Mouse (Mus musculus) kidney, postnatal 0 days (tissue): ENCODE measurements around the gene Rpl15. TPM values are rescaled to one million over a fixed set of nuclear protein-coding genes. Genes with fewer than 3 reads are reported as not detected.

Source experiments
- ATAC-seq: fragments of 200-750 bp; cut with Nextera tagmentation; replicated peaks from 2 replicates; pipeline ENCODE4 v1.8.0; 2017; ENCODE audit warnings: low read depth, moderate number of reproducible peaks, moderate TSS enrichment, moderate library complexity; ENCODE audit not compliant: low FRiP score
- DNase-seq: peaks from one replicate; pipeline ENCODE4 v3.0.0-alpha.2; 2016; ENCODE audit warnings: low spot score
- H3K27ac ChIP-seq: fragments of 300-500 bp; sonication (generic); 2 replicates; pipeline ENCODE4 v1.5.1; 2014; ENCODE audit warnings: mild to moderate bottlenecking
- H3K27me3 ChIP-seq: fragments of 300-500 bp; sonication (generic); 2 replicates; pipeline ENCODE4 v1.6.1; 2014; ENCODE audit warnings: low read length, mixed read lengths; ENCODE audit not compliant: insufficient read depth
- H3K36me3 ChIP-seq: fragments of 300-500 bp; sonication (generic); 2 replicates; pipeline ENCODE4 v1.6.1; 2014; ENCODE audit warnings: low read length, mixed read lengths; ENCODE audit not compliant: insufficient read depth
- H3K4me1 ChIP-seq: fragments of 300-500 bp; sonication (generic); replicated peaks from 2 replicates; pipeline ENCODE4 v1.6.1; 2014; ENCODE audit warnings: antibody characterized with exemption, low read length, mixed read lengths; ENCODE audit not compliant: insufficient read depth
- H3K4me2 ChIP-seq: fragments of 300-500 bp; sonication (generic); 2 replicates; pipeline ENCODE4 v1.6.1; 2014; ENCODE audit warnings: mild to moderate bottlenecking, low read length, moderate library complexity, mixed read lengths
- H3K4me3 ChIP-seq: fragments of 300-500 bp; sonication (generic); replicated peaks from 2 replicates; pipeline ENCODE4 v1.5.1; 2014; ENCODE audit warnings: low read depth, low read length
- H3K9ac ChIP-seq: fragments of 300-500 bp; sonication (generic); 2 replicates; pipeline ENCODE4 v1.6.1; 2014; ENCODE audit warnings: low read depth, low read length
- H3K9me3 ChIP-seq: fragments of 300-500 bp; sonication (generic); replicated peaks from 2 replicates; pipeline ENCODE4 v1.6.1; 2016; ENCODE audit warnings: low read length, inconsistent platforms, mixed read lengths
- CTCF ChIP-seq: IDR thresholded peaks from 2 replicates; pipeline ENCODE4 v1.5.1; 2016; ENCODE audit warnings: antibody characterized with exemption, low read depth, mild to moderate bottlenecking, moderate library complexity
- WGBS: fragments of 180-500 bp; shearing (Covaris S2); extraction: QIAGEN DNeasy Blood & Tissue Kit; methylation state at CpG from one replicate; pipeline ENCODE4 v1.1.7; 2014; 5-methylcytosine and 5-hydroxymethylcytosine counted together
- polyA plus RNA-seq: library from polyadenylated mRNA; unstranded; fragments of >200 nt; fragmentation: Nextera tagmentation; extraction: Ambion mirVana; gene quantifications from 2 replicates; pipeline ENCODE4 v1.2.1, GENCODE M21; 2015

Gene Rpl15
- 472 and 558 TPM in 2 replicates for polyA plus RNA-seq

DNA sequence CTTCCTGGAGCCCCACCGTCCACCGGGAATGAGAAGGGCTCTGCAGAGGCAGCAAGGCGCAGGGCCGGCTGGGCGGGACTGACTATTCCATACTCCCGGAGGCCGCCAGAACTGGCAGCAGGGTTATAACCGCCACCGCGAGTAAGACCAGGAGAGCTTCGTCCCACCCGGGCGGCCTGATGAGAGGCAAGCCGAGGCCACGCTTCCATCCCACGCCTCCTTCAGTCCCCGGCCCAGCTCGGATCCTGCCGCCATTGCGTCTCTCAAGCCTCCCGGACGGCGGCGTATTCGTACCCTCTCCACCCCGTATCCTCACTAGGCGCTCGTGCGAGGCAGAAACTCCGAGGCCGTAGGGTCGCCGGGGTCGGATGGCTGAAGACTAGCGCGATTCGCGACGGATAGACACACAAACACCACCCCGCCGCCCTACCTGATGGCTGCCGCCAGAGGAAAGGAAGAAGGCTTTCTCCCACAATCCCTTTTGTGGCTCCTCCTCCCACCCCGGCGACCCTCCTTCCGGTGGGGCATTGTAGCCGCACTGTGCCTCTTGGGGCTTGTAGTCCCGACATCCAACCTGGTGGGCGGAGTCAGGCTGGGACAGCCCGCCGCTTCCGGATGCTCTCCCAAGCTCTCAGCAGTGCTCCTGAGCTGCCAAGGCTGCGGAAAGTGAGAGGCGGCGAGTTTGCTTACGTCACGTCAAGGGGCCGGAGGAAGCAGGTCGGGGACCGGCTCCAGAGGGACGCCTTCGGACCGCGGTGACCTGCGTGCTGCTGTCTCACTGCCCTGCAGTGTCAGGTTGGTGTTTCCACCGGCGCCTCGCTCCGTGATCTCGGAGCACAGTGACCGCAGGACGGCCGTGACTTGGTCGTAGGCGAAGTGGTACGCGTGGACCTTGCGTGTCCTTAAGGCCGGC, at the start of gene Rpl15, which contains the start of gene Nkiras1:
Gene Rpl15 (minus strand): TSS at position 863 of the 913 bp plus-strand sequence.
Gene Nkiras1 (plus strand): TSS at position 608 of the 913 bp plus-strand sequence.
- H3K4me1 ChIP-seq: no peaks in the 10 kb centered on the region
- ATAC-seq (peak; percentile 99), DNase-seq (peak; percentile 99)
- WGBS: under 1% methylated on average over 78 of the region's 78 CpGs
- H3K9ac ChIP-seq: peak within 1 kb of the TSS; percentile 98
- peak within 1 kb of the TSS; percentile 74 for H3K4me2 ChIP-seq
- TF ChIP-seq CTCF: peak; percentile 29; the same call in 1 of the 2 replicates
- no peaks in the 10 kb centered on the region for H3K9me3 ChIP-seq
- no peaks in the 10 kb centered on the region for H3K27me3 ChIP-seq
- H3K4me3 ChIP-seq: peak within 1 kb of the TSS; percentile 97
- peak within 1 kb of the TSS; percentile 88 for H3K27ac ChIP-seq
- H3K36me3 ChIP-seq: peaks cover 14% of the 10 kb centered on the region; the same call in 1 of the 2 replicates

DNA sequence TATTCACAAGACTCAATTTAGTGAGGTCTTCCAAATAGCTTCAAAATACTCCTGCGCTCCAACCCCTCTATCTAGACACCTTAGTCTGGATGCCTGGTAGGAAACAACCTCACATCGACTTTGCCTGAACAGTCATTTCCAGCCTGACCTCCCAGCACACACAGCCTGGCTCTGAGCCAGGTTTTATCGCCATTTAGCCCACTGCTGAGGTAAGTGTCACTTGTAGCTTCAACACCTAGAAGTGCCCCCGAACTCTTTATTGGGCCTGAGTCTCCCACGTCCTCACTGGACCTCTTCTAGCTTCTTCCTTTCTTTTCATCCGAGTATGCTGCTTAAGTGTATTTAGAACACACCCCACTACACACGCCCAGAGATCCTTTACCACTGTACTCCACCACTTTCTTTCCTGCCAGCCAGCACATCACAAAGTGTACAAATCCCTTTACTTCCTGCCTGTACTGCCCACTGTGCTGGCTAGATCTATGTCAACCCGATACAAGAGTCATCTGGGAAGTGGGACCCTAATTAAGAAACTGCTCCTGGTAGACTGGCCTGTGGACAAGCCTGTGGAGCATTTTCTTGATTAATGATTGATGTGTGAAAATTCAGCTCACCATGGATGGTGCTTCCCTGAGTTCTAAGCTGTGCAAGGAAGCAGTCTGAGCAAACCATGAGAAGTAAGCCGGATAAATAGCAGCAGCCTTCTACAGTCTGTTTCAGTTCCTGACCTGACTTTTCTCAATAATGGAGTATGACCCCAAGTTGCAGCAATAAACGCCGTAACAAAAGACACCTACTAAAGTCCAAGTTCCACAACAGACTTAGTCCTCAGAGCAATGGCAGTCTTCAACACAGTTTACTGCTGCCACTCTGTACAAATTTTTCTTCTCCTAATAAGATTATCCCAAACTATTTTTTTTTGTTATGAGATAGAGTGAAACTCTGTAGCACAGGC, 46.5 kb upstream of the Rpl15 start:
- H3K4me3 ChIP-seq: no peak overlapping the region
- no peak overlapping the region for H3K9ac ChIP-seq
- DNase-seq: no peak
- ATAC-seq: no peak
- no peaks in the 10 kb centered on the region for H3K36me3 ChIP-seq
- H3K4me1 ChIP-seq: no peaks in the 10 kb centered on the region
- no peak overlapping the region for H3K27ac ChIP-seq
- no peak overlapping the region for H3K4me2 ChIP-seq
- no peaks in the 10 kb centered on the region for H3K9me3 ChIP-seq
- H3K27me3 ChIP-seq: no peaks in the 10 kb centered on the region
- 61% methylated on average over 11 of the region's 11 CpGs for WGBS
- no peak for TF ChIP-seq CTCF

DNA sequence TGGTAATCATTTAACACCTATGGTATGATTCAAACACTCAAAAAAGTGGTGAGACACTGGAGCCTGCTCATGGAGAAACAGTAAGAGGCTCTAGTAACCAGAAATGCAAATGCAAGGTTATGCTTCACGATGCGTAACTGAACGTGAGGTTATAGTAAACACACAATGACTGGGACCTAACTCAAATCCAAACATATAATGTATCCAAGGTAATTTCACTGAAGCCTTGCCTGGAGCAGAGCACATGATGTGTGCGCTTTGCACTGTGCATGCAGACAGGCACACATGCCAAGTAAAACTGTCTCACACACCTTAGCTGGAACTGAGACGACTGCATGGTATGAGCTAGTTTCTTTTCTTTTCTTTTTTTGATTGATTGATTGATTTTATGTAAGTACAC, 33.0 kb upstream of the Rpl15 start:
- H3K9ac ChIP-seq: no peak overlapping the region
- ATAC-seq (peak; percentile 63; the same call in 1 of the 2 replicates), DNase-seq (peak; percentile 23)
- no peaks in the 10 kb centered on the region for H3K4me1 ChIP-seq
- no peaks in the 10 kb centered on the region for H3K27me3 ChIP-seq
- H3K36me3 ChIP-seq: no peaks in the 10 kb centered on the region
- no peaks in the 10 kb centered on the region for H3K9me3 ChIP-seq
- no peak overlapping the region for H3K4me3 ChIP-seq
- TF ChIP-seq CTCF: no peak
- H3K27ac ChIP-seq: peak overlapping the region; percentile 54; the same call in 1 of the 2 replicates
- no peak overlapping the region for H3K4me2 ChIP-seq
- WGBS: 59% methylated on average over 5 of the region's 5 CpGs

- H3K4me2 ChIP-seq: no peak overlapping the region
- peak overlapping the region; percentile 54; the same call in 1 of the 2 replicates for H3K27ac ChIP-seq
- ATAC-seq (no peak), DNase-seq (no peak)
- TF ChIP-seq CTCF: no peak
- 50% methylated on average over 4 of the region's 4 CpGs for WGBS
- H3K27me3 ChIP-seq: no peaks in the 10 kb centered on the region
- no peak overlapping the region for H3K9ac ChIP-seq
- no peaks in the 10 kb centered on the region for H3K4me1 ChIP-seq
- no peaks in the 10 kb centered on the region for H3K9me3 ChIP-seq
- H3K4me3 ChIP-seq: no peak overlapping the region
- H3K36me3 ChIP-seq: no peaks in the 10 kb centered on the region
These were observed 32.1 kb upstream of the Rpl15 start for GRCm38 (mm10) chr14:18303262-18303661.

DNA sequence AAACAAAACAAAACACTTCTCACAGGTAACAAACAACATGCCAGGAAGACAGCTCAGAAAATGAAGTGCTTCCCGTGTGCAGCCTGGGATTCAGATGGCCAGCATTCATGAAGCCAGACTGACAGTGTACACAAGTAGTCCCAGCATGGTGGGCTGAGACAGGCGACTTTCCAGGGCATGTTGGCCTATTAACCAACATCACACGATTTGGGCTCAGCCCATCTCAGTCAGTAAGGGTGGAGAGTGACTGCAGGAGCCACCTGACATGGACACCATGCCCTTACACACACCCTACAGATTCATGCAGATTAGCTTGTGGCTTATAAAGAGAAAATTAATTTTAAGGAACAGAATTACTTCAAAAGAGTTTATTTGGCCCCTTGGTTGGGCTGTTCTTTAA, 31.6 kb upstream of the Rpl15 start:
- Histone ChIP-seq H3K9ac (no peak overlapping the region), H3K4me2 (no peak overlapping the region), H3K4me3 (no peak overlapping the region), H3K27ac (no peak overlapping the region), H3K27me3 (no peaks in the 10 kb centered on the region), H3K4me1 (no peaks in the 10 kb centered on the region), H3K9me3 (no peaks in the 10 kb centered on the region), H3K36me3 (no peaks in the 10 kb centered on the region)
- no peak for DNase-seq
- 76% methylated on average over 3 of the region's 3 CpGs for WGBS
- no peak for TF ChIP-seq CTCF
- no peak for ATAC-seq

DNA sequence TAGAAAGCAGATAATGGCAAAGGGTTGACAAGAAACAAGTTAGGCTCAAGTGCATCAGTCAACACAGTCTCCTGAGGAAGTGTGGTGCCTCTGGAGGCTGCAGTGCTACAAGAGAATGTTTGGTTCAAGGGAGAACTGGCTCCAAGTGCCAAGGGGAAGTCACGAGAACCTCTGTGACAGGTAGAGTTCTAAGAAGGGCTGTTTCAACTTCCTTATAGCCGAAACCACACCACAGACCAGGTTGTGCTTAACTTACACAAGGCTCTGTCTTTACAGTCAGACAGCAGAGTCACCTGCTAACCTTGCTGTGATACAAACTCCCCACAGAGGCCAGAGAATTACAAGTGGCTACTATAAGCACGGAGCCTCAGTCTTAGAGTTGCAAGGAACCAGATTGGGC, 30.4 kb upstream of the Rpl15 start:
- Histone ChIP-seq H3K4me2 (no peak overlapping the region), H3K27me3 (no peaks in the 10 kb centered on the region), H3K36me3 (no peaks in the 10 kb centered on the region), H3K9me3 (no peaks in the 10 kb centered on the region), H3K27ac (no peak overlapping the region), H3K4me1 (no peaks in the 10 kb centered on the region), H3K9ac (no peak overlapping the region), H3K4me3 (no peak overlapping the region)
- DNase-seq: no peak
- 71% methylated on average over 3 of the region's 3 CpGs for WGBS
- TF ChIP-seq CTCF: no peak
- no peak for ATAC-seq
